Mouse (Mus musculus) heart, postnatal 14 days (tissue): ENCODE measurements around the gene Abca4. TPM values are rescaled to one million over a fixed set of nuclear protein-coding genes. Genes with fewer than 3 reads are reported as not detected.
A peak's percentile ranks its signal among the peaks of the same experiment; 100 is the strongest.

Experiments used
- DNase-seq, 2 experiments: peaks; one replicate each; pipeline ENCODE4 v3.0.0; 2021 to 2022
- intact Hi-C: fragments of 180-260 bp; cut with DNase I; formaldehyde crosslinking; loops from one replicate; pipeline ENCODE4 v1.15.1; 2025
- long read RNA-seq, 2 experiments: library from polyadenylated mRNA; stranded (forward); transcript quantifications; one replicate each; pipeline ENCODE4 v2.0.0; 2021
- total RNA-seq, 2 experiments: library from RNA; stranded (reverse); gene quantifications; 2 replicates each; pipeline ENCODE4 v1.2.3; 2021

The Abca4 gene
- total RNA-seq = 1 to 10 TPM; 4.2 to 4.3 TPM
- long read RNA-seq, experiment 1, transcript Abca4-207 (27 exons, 3,606 nt) = major isoform, 5 of 7 reads
- long read RNA-seq, experiment 1, partial matches to known transcripts = 1 of 7 reads
- long read RNA-seq, experiment 1, other reads (novel, unspliced or antisense) = 1 of 7 reads
- long read RNA-seq, experiment 2, partial matches to known transcripts = 1 of 4 reads
- long read RNA-seq, experiment 2, other reads (novel, unspliced or antisense) = 1 of 4 reads

DNA sequence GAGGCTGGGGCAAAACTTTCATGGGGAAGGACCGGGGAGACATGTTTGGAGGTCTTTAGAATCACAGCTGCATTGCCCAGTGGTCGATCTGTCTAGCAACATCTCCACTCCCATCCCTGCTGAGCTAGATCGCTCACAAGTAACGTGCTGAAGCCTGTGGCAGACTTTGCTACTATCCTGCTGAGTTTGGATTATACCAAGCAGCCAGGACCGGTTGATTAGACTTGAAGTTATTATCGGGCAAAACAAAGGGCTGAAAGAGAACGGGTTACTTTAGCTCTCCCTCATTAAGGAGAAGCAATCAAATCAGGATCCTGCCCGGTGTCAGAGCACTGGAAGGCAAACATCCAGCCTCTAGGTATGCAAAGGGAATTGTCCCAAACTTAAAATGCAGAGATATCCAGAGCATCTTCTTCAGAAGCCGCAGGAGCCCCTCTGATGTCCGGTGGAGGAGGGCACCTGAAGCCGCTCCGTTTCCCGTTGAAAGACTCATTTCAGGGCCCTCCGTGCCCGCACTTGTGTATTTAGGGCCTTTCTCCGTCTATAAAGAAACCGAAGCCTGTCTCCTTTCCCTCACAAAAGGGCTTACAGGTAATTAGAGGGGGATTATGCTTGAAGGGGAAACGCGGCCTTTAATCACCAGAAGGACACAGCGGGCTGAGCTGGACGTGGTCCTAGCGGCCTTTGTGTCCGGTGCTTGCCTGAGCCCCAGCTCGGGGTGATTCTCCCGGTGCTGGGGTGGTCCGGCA lies at the start of gene Abca4:
Gene Abca4, plus strand, starts transcription at position 645 of the 749 bp plus-strand sequence.
- DNase-seq = no peak
- intact Hi-C loops = loop anchor here (5.0 kb wide), 1 partner anchor 58 kb away; no protein-coding TSS in a partner anchor

DNA sequence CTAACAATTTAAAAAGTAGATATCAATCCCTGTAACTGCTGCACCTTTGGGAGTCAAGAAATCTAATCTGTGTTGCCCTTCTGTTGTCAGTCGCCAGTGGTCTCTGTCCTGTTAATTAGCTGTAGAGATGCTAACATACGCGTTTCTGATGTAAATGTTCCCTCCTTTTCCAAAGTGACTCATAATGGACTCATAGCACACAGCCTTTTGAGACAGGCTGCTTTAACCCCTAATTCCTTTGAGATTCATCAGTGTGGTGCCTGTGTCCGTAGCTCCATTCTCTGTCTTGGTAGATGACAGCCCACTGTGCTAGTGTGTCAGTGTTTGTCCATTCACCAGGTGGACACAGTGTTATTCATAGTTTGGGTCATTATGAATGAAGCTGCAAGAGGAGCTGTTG lies 49.1 kb upstream of the Abca4 start:
- DNase-seq = no peak
- intact Hi-C loops = no loop called here

DNA sequence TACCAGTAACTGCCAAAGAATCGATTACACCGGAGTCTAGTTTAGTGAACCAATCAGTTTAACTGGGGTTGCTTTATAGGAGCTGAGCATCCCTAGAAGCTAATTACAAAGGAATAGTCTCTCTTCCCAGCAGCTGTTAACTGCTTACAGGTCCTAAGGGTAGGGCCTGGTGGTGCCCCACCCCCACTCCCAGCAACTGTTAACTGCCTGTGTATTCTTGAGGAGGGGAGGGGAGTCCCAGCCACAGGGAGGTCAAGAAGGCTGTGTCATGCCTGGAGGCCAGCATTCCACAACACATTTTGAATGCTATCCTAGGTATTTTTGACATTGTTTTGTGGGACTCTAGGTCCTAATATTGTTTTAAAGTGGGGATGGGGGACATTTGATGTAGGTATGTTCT lies 44.3 kb upstream of the Abca4 start:
- no peak for DNase-seq
- intact Hi-C loops = no loop called here

DNA sequence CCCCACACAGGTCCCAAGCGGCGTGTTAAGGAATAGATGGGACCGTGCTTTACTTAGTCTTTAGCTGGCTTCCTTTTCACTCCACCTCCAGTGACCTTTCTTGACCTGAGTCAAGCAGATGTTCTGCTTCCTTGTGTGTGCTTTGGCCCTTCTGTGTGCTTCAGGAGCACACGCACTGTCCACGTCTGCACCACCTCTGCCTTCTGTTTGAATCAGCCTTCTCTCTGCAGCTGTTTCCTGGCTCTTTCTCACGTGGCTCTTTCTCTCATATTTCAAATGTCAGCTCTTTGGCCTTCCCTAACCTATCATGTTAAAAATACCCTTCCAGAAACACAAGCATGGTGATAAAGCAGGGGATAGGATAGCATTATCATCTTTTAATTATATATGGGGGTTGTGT lies 42.7 kb upstream of the Abca4 start:
- intact Hi-C loops = no loop called here
- DNase-seq = no peak

DNA sequence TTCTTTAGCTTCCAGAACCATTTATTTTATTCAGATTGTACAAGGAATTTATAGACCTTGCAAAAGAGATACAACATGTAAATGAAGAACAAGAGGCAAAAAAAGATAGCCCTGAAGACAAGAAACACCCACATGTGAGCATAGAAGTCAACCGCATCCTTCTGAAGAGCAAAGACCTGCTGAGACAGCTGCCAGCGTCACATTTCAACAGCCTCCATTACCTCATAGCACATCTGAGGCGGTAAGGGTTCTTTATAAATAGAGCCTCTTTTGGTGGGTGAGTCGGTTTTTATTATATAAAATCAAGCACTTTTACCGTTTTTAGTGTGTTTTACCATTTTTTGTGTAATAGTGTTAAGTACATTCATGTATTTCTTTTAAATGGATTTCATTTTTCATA lies 34.4 kb upstream of the Abca4 start:
- intact Hi-C loops = loop anchor here (5.0 kb wide), 1 partner anchor 92 kb away; no protein-coding TSS in a partner anchor
- DNase-seq = no peak

DNA sequence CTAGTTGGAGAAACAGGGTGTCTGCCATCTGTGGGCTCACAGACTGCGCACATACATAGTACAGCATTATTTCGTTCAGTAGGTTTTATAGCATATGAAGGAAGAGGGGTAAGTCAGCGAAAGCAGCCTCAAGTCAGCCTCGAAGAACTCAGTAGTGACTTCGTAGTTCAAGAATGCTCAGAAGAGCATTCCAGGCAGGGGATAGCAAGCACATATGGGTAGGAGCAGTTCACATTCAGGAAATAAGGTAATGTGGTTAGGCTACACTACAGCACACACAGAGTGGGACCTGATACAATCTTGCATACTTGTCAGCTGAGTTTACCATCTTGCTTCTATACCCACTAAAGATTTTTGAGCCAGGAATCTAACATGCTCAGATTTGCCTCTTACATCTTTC lies 34.0 kb upstream of the Abca4 start:
- intact Hi-C loops = no loop called here
- DNase-seq = no peak

DNA sequence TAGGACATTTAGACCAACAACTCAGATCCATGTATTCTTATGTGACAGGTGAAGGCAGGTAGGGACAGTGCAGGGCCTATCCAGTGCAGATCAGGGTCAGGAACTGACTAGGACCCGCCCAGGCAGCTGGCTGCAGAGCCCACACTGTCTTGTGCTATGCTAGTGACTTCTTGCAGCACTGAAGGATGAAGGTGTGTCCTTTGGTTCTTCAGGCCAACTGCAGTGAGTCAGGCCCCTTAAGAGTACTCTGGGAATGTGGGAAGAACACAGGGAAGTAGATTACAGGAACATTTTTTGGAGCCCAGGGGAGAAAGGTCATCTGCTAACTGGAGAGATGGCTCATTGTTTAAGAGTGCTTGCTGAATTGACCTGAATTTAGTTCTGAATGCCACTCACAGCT lies 31.8 kb upstream of the Abca4 start:
- DNase-seq = no peak
- intact Hi-C loops = no loop called here

DNA sequence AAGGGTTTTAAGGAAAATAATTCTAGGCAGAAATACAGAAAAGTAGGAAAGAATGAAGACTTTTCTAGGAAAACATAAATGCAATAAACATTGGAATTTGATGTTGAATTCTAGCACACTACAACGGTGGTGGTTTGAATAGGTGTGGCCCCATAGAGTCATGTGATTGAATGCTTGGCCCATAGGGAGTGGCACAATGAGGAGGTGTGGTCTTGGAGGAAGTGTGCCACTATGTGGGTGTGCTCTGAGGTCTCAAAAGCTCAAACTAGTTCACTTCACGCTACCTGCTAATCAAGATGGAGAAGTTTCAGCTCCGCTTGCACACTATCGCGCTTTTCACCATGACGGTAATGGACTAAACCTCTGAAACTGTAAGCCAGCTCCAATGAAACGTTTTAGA lies 25.8 kb upstream of the Abca4 start:
- intact Hi-C loops = no loop called here
- DNase-seq = no peak

DNA sequence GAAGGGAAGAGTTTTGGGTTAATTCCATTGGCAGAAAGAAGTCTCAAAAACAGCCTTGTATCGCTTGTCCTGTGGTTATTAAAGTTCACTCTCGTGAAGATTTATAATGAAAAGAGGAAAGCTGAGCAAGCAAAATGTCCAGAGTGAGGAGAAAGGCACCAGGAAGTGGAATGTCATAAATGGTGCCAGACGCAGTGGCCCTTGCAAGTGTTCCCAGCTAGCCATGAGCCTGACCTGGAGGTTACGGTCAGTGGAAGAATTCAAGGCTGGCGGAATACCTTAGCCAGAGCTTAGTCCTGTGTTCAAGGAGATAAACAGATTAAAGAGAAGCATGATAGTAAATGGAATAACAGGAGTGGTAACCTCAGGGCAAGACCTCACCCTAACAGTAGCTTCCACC lies 25.1 kb upstream of the Abca4 start:
- DNase-seq = no peak
- intact Hi-C loops = no loop called here

DNA sequence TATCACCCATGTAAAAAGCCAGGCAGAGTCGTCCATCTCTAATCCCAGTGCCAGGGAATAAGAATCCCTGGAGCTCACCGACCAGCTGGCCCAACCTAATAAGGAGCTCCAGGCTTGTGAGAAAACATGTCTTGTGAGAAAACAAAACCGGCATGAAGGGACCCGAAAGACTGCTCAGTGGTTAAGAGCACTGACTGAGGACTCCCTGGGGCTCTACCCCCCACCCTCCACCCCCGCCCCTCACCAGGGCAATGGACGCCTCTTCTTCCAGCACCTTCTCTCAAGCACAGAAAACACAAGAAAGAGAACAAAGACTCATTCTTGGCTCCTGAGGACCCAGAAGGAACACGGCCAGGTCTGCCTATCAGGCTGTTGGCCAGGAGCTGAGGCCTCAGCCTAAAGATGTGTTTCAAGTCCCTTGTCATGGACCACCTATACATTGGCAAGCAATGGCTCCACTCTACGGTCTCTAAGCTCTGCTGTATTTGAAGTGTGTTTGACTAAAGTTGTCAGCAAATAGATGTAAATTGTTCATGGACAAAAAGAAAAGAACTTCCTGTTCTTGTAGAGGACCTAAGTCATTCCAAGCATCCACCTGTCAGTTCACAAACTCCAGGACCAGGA lies 23.1 kb upstream of the Abca4 start:
- DNase-seq = no peak
- intact Hi-C loops = no loop called here

DNA sequence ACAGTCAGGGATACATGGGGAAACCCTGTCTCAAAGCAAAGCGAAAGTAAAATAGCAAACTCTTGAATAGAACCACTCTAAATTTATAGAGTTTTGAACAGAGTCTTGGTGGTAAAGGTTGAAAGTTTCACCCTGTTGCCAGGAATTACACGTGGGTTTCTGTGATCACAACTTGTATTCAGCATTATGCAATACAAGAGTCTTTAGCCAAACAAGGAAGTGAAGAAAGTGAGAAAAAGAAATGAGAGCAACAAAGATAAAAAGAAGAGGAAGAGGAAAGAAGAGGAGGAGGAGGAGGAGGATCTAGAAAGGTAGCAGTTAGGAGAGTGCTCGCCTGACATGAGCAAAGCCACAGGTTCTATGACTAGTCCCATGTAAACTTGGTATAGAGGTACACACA lies 21.9 kb upstream of the Abca4 start:
- intact Hi-C loops = no loop called here

DNA sequence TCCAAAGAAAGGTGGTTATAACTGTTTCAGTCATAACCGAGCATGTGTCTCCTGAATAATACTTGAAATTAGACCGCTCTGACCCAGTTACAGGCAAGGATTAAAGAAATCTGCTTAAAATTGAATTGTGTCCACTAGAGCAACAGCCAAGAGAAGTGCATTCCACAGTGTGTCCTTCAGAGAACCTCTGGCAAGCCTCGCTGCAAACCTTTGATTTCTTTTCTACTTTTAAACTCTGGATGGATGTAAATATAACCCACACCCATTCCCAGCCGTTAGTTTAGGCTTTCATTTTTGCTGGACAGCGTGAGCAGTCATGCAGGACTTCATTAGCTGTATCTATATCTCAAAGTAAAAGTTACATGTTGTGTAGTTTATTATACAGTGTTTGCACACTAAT lies 17.6 kb upstream of the Abca4 start:
- intact Hi-C loops = no loop called here

More for the DNA sequence above, 21.9 kb upstream of the Abca4 start:
- no peak for DNase-seq

DNA sequence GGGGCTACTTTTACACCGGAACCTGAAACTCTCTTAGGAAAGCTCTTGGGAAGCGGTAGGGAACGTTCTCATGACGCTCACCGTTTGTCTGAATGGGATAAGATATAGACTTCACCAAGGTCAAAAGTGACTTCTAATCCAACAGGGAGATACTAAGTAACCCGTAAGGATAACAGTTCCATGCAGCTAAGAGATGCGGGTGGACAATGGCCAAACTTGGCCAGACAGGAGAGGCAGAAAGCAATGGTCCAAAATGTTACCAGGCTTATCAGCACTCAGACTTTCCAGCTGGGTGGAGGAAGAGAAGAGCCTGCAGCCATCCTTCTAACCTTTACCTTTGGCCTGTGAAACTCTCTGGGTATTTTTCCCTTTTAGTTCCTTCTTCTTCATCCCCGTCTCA lies 16.5 kb upstream of the Abca4 start:
- intact Hi-C loops = no loop called here

More for the DNA sequence above, 17.6 kb upstream of the Abca4 start:
- DNase-seq = peak in 1 of 2 experiments; percentile 32

DNA sequence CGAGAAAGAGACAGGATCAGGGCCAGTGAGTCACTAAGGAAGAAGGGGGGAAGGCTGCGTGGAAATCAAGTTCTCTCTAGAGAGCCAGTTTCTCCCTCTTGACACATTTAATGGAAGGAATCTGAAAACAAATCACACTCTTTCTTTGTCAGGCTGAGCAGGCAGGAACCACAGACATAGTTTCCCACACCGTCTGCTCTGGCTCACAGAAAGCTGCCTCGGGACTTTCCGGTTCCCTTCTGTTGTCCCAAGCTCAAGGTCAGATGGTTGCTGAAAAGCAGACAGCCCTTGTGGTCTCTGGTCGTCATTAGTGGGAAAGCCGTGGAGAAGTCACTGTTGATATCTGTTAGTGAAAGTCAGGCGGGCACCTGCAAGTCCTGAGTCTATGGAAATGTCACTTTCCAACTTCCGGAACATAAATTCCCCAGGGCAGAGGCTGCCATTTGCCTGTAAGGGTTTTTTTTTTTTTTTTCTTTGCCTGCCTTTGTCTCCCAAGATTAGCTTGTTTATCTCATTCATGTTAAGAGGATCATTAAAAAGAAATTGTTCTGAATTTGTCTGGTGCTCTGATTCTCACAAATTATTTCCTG lies 10.9 kb upstream of the Abca4 start:
- intact Hi-C loops = no loop called here

More for the DNA sequence above, 16.5 kb upstream of the Abca4 start:
- no peak for DNase-seq

DNA sequence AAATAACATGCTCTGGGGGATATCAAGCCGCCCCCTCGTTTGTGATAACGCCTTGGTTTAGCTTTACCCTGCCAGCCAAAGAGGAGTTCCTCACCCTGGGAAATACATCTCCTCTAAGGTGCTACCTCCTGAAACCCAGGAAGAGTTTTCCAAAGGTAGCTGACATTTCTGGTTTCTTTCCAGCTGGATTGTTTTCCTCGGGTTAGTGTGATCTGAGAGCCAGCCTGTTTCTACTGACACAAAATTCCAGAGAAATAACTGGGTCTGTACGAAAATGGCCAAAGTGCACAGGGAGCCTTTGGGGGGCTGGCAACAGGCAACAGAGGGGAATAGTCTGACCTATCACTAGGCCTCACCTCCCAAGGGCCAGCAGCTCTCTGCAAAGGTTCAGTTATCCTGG lies 10.0 kb upstream of the Abca4 start:
- no peak for DNase-seq
- intact Hi-C loops = no loop called here

More for the DNA sequence above, 10.9 kb upstream of the Abca4 start:
- DNase-seq = peak; percentile 30 to 38

DNA sequence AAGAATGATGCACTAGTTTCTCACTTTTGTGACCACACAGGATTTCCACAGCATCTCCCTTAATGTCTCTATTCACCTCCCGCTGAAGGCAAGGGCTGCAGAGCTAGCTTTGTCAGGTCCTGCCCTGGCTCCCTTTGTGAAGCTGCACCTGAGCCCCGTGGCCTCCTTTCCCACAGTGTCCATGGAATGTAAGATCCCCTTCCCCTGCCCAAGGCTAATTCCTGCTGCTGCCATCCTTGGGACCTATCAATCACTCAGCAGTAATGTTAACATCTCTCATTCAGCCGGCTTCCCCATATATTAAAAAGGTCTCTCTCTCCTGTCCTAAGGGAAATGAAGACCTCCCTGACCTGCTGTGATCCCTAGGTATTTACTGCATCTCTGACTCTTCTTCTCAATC lies 9.2 kb upstream of the Abca4 start:
- intact Hi-C loops = no loop called here
- no peak for DNase-seq

DNA sequence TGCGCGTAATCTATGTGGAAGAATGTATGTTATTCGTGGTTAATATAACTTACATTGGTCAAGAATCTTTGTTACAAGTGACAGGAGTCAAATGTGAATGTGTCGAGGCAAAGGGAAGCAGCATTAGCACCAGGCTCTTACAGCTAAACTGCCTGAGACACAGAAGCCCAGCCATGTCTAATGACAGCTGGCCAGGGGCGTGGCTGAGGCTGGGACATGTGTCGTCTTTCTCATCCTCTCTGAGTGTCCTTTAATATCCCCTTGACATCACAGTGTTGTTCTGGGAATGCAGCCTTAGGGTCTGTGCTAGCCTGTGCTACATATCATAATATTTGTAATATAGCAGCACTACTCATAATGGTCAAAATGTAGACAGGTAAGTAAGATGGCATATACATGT lies 3.7 kb upstream of the Abca4 start:
- DNase-seq = no peak
- intact Hi-C loops = loop anchor here (5.0 kb wide), 1 partner anchor 62 kb away; no protein-coding TSS in a partner anchor

DNA sequence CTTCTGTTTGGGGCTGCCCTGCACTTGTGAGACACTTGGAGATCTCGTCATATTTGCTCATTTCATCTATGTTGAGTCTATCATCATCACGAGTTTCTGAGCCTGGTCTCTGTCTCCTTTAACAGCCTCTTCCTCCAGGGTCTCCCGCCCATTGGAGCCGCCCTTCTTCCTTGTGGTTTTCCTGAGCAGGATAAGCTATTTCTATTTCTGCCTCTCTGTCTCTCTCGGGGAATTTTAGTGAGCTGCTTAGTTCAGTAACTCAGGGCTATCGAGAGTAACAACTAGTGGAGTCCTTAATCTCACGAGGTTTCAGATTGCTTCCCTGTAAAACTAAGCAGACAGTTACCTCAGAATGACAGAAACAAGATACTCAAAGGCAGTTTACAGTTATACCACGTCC lies 1.1 kb upstream of the Abca4 start:
- intact Hi-C loops = loop anchor here (5.0 kb wide), 1 partner anchor 59 kb away; no protein-coding TSS in a partner anchor
- no peak for DNase-seq

DNA sequence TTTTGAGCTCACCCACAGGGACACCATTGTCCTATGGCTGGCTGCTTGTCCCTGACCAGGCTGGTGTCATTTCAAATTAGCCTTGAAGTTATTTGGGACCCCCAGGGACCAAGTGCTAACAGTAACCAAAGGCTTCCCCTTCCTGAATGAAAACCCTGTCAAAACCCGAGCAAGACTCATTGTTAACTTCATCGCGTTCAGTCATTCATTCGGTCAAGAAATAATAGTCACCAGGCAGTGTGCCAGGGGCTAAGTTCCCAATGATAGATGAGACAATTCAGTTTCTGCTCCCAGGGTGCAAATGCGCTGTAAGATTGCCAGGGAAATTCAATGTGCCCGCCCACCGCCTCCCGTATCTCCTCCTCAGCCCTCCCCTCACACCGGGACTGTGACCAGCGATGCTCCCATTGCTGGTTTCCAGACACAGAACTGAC lies 2.0 kb downstream of the Abca4 start:
- peak; percentile 47 to 69 for DNase-seq
- intact Hi-C loops = no loop called here

DNA sequence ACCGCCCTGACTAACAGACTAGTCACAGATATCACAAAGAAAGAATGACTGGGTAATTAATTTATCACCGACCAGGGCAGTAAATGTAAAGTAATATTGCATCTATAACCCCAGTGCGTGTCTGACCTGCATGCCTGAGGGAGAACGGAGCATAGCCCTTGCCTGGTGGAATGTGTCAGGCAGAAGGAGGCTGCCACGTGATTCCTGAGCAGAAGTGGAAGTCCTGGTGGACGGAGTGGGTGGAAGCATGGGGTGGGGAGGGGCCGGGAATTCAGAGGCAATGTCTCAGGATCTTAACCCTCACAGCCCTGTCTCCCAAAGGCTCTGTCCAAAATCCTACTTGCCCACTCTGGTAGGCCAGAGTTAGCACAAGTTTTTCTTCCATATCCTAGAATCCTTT lies 3.2 kb downstream of the Abca4 start:
- DNase-seq = peak in 1 of 2 experiments; percentile 29
- intact Hi-C loops = no loop called here
